In the genomic region with DNA sequence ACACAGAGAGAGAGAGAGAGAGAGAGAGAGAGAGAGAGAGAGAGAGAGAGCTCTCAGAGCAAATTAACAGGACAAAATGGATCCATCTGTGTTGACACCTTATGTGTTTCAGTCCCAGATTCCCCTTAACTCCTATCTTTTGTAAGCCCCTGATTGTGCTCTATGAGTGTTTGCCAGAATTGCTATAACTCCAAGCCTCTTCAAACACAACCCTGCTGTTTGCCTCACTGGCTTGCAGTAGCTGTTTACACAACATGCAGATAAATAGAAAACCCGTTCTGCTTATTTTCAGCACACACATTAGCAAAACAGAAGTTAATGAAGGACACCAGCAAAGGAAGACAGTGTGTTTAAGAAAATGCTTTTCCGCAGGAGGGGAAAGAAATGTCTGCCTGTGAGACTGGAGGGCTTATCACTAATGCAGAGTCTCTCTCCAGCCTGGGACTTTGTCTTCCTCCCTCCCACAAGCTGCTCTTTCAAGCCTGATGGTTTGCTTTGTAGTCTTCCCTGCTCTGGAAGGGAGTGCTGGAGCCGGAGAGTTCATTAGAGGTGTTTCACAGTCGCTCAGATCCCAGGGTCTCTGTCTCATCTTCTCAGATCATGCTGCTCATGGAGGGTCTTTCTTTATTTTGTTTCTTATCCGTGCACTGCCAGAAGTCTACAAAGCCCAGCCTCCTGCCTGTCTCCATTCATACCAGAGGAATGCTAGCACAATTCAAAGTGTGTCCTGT, we compare ENCODE assay signal across 11 mouse cellular contexts.
DNase-seq lines count a peak whose midpoint lies in the region; ATAC-seq and TF ChIP-seq lines count a peak whose summit lies in the region.
"Had no signal": no experiment of that assay in that cellular context is flagged by ENCODE, and none has a peak within 500 bp of the region (broad histone marks: within the 10 kb centered on the region; RNA-seq: fewer than 3 reads in every experiment).

No protein-coding gene starts in this region.

- H3K9ac ChIP-seq in neural tube, embryonic 15.5 days (replicated peaks) = no peak overlapping the region
- no peak overlapping the region; the same call in 1 of the 2 replicates for H3K9ac ChIP-seq in hindbrain, postnatal 0 days (replicated peaks; ENCODE audit: low read length)

- no peak overlapping the region for H3K27ac ChIP-seq in neural tube, embryonic 15.5 days (replicated peaks)
- H3K27ac ChIP-seq in hindbrain, postnatal 0 days = no peak overlapping the region
- H3K27ac ChIP-seq: gastrocnemius, adult 2 months had no signal

- peaks cover 11% of the 10 kb centered on the region for H3K4me1 ChIP-seq in neural tube, embryonic 15.5 days
- H3K4me1 ChIP-seq in hindbrain, postnatal 0 days (ENCODE audit: insufficient read depth, low read length) = 0 out of 2 replicates have a peak, but pooled peaks cover 7% of the 10 kb centered on the region

- DNase-seq in heart, adult 11 months = peak; percentile 44
- no peak for DNase-seq in heart, postnatal 4 days
- DNase-seq in neural tube, embryonic 10.5 days (ENCODE audit: extremely low spot score, low spot score) = peak; percentile 32
- peak; percentile 11 for DNase-seq in hindbrain, postnatal 0 days (ENCODE audit: low spot score)
- no peak for DNase-seq in cerebellum, adult 11 months
- DNase-seq: adrenal gland, postnatal 25 days; gastrocnemius, adult 2 months; kidney, adult 18-20 months had no signal

- ATAC-seq in neural tube, embryonic 15.5 days (ENCODE audit: low FRiP score) = no peak
- ATAC-seq in hindbrain, postnatal 0 days = no peak
- no peak for ATAC-seq in erythroblast, adult 5-6 weeks (replicated peaks; ENCODE audit: low FRiP score, poor library complexity, severe bottlenecking)
- no peak for ATAC-seq in monocyte, adult 5-6 weeks (replicated peaks; ENCODE audit: insufficient number of reproducible peaks, low FRiP score, low TSS enrichment, poor library complexity, severe bottlenecking)

- H3K4me2 ChIP-seq in neural tube, embryonic 15.5 days = no peak overlapping the region
- peak overlapping the region; percentile 6; the same call in 1 of the 2 replicates for H3K4me2 ChIP-seq in hindbrain, postnatal 0 days (ENCODE audit: low read depth, low read length)

- no peak for TF ChIP-seq CTCF in hindbrain, postnatal 0 days (IDR thresholded peaks at IDR 0.05; ENCODE audit: low read depth)

- H3K27me3 ChIP-seq in neural tube, embryonic 15.5 days (replicated peaks) = no peaks in the 10 kb centered on the region
- H3K27me3 ChIP-seq in hindbrain, postnatal 0 days (ENCODE audit: insufficient read depth, low read length) = no peaks in the 10 kb centered on the region

- no peak overlapping the region for H3K4me3 ChIP-seq in neural tube, embryonic 15.5 days (replicated peaks)
- no peak overlapping the region for H3K4me3 ChIP-seq in hindbrain, postnatal 0 days (ENCODE audit: low read length)
- H3K4me3 ChIP-seq: gastrocnemius, adult 2 months had no signal

- H3K9me3 ChIP-seq in neural tube, embryonic 15.5 days (replicated peaks) = no peaks in the 10 kb centered on the region
- H3K9me3 ChIP-seq in hindbrain, postnatal 0 days (ENCODE audit: low read length) = no peaks in the 10 kb centered on the region

- H3K36me3 ChIP-seq in neural tube, embryonic 15.5 days = no peaks in the 10 kb centered on the region
- H3K36me3 ChIP-seq in hindbrain, postnatal 0 days (ENCODE audit: insufficient read depth, low read length) = no peaks in the 10 kb centered on the region

- WGBS in neural tube, embryonic 15.5 days = 17% methylated on average over 5 of the region's 5 CpGs
- WGBS in hindbrain, postnatal 0 days = 12% methylated on average over 5 of the region's 5 CpGs

Comparison
In these comparisons a context has a peak if more than half of its experiments do, and no peak if none do; other contexts are left out.
1. DNase-seq: peak in heart, adult 11 months (single experiment), neural tube, embryonic 10.5 days (single experiment) and hindbrain, postnatal 0 days (single experiment); none in heart, postnatal 4 days (single experiment) and cerebellum, adult 11 months (single experiment).